Mouse (Mus musculus): ENCODE measurements around the gene Galm.

DNA sequence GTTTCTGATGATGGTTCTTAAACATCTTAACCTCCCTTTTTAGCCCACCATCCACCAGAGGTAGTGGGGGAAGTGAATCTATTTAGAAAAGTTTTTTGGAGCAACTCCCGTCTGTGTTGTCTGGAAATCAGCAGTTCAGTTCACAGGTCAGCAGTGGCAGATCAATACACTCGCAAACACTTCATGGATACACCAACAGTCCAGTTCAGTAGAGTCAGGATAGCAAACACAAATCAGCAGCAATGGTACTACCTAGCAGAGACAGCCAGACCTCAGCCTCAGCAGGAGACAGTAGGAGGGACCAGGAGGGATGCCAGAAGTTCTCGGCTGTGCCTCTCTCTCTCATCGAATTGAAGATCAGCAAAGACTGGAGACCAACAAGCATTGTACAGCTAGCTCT, 44.7 kb downstream of the Galm start:
- TF ChIP-seq USF1 (IDR thresholded peaks at IDR 0.05; ENCODE audit: low read depth) = no peak
- no peak for TF ChIP-seq CEBPB (IDR thresholded peaks at IDR 0.05; ENCODE audit: low read depth)
